Mouse (Mus musculus): ENCODE measurements around the gene Dnajc8. TPM values are rescaled to one million over a fixed set of nuclear protein-coding genes. Genes with fewer than 3 reads are reported as not detected.
"Not testable (repeated sequence)": the region's sequence is repeated elsewhere in the genome, so short reads cannot be mapped to it uniquely, and the experiment has no call there.

Dnajc8 gene
- polyA plus RNA-seq, 1 experiment from 2014 or later: 84.7 TPM

DNA sequence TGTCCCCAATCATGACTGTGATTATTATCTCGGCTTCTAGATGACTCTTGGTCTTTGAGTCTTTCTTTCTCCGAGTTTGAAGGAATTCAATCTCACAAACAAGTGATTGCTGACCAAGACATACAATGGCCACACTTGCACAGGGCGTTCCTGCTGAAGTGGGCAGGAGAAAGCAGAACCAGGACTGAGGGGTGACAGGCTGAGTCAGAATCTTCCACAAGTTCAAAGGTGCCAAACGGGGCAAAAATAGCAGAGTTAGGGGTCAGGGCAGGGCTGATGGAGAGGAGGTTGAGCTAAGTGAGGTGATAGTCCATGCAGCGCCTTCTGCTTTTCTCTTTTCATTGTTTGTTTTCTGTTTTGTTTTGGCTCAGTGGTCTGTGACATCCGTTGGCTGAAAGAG lies 65.1 kb downstream of the Dnajc8 start:
- H3K4me1 ChIP-seq (replicated peaks): 0 out of 2 replicates have a peak, but pooled peaks cover 4% of the 10 kb centered on the region
- whole genome bisulfite sequencing (ENCODE audit: insufficient replicate concordance): 58% methylated on average over 6 of the region's 6 CpGs
- no peaks in the 10 kb centered on the region for H3K9me3 ChIP-seq (replicated peaks)
- no peak overlapping the region for H3K27ac ChIP-seq (replicated peaks)
- H3K9ac ChIP-seq: no peak overlapping the region
- H3K4me3 ChIP-seq (replicated peaks): no peak overlapping the region
- no peaks in the 10 kb centered on the region for H3K27me3 ChIP-seq
- H3K36me3 ChIP-seq (replicated peaks): no peaks in the 10 kb centered on the region
- no peak for ATAC-seq (ENCODE audit: insufficient read depth)
- no peak overlapping the region for H3K4me2 ChIP-seq

DNA sequence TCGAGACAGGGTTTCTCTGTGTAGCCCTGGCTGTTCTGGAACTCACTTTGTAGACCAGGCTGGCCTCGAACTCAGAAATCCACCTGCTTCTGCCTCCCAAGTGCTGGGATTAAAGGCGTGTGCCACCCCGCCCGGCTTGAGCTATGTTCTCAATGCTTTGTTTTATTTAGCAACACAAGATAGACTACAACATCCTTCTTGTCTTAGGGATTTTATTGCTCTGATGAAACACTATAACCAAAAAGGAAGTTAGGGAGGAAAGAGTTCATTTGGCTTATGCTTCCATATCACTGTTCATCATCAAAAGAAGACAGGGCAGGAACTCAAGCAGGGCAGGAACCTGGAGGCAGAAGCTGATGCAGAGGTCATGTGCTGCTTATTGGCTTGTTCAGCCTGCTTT lies 65.9 kb downstream of the Dnajc8 start:
- H3K27me3 ChIP-seq; H3K4me1 ChIP-seq (replicated peaks); H3K9ac ChIP-seq; H3K9me3 ChIP-seq (replicated peaks); H3K4me3 ChIP-seq (replicated peaks); H3K36me3 ChIP-seq (replicated peaks); ATAC-seq (ENCODE audit: insufficient read depth); H3K27ac ChIP-seq (replicated peaks); H3K4me2 ChIP-seq: not testable (repeated sequence)
- 61% methylated on average over 5 of the region's 5 CpGs for WGBS (ENCODE audit: insufficient replicate concordance)

Other genes starting within 250 kb of the Dnajc8 start
- 0.52 and 0.54 TPM in 2 replicates for gene Rab42, start 232.2 kb upstream of the Dnajc8 start, polyA plus RNA-seq (2015; fragmentation: Nextera tagmentation; extraction: Ambion mirVana)
- gene Trnau1ap, start 206.0 kb upstream of the Dnajc8 start, polyA plus RNA-seq (2015; fragmentation: Nextera tagmentation; extraction: Ambion mirVana): 28.7 and 34.2 TPM in 2 replicates
- gene Rcc1, start 181.9 kb upstream of the Dnajc8 start, polyA plus RNA-seq (2015; fragmentation: Nextera tagmentation; extraction: Ambion mirVana): 48.0 and 54.5 TPM in 2 replicates
- 8.0 and 8.6 TPM in 2 replicates for gene Phactr4, start 113.1 kb upstream of the Dnajc8 start, polyA plus RNA-seq (2015; fragmentation: Nextera tagmentation; extraction: Ambion mirVana)
- 10.7 and 11.2 TPM in 2 replicates for gene Med18, start 71.6 kb upstream of the Dnajc8 start, polyA plus RNA-seq (2015; fragmentation: Nextera tagmentation; extraction: Ambion mirVana)
- 7.4 and 7.8 TPM in 2 replicates for gene Sesn2, start 25.0 kb upstream of the Dnajc8 start, polyA plus RNA-seq (2015; fragmentation: Nextera tagmentation; extraction: Ambion mirVana)
- gene Atpif1, start 1.9 kb upstream of the Dnajc8 start, polyA plus RNA-seq (2015; fragmentation: Nextera tagmentation; extraction: Ambion mirVana): 991 and 1,178 TPM in 2 replicates
- 1.1 and 1.2 TPM in 2 replicates for gene Ptafr, start 28.5 kb downstream of the Dnajc8 start, polyA plus RNA-seq (2015; fragmentation: Nextera tagmentation; extraction: Ambion mirVana)
- 14.4 and 14.9 TPM in 2 replicates for gene Eya3, start 103.4 kb downstream of the Dnajc8 start, polyA plus RNA-seq (2015; fragmentation: Nextera tagmentation; extraction: Ambion mirVana)
- gene Xkr8, start 197.0 kb downstream of the Dnajc8 start, polyA plus RNA-seq (2015; fragmentation: Nextera tagmentation; extraction: Ambion mirVana): 2.9 and 3.0 TPM in 2 replicates
- 1.0 and 1.1 TPM in 2 replicates for gene Smpdl3b, start 221.7 kb downstream of the Dnajc8 start, polyA plus RNA-seq (2015; fragmentation: Nextera tagmentation; extraction: Ambion mirVana)
- 78.2 and 81.3 TPM in 2 replicates for gene Rpa2, start 232.8 kb downstream of the Dnajc8 start, polyA plus RNA-seq (2015; fragmentation: Nextera tagmentation; extraction: Ambion mirVana)